Comparison of ENCODE assay signal across 32 mouse cellular contexts in the genomic region with DNA sequence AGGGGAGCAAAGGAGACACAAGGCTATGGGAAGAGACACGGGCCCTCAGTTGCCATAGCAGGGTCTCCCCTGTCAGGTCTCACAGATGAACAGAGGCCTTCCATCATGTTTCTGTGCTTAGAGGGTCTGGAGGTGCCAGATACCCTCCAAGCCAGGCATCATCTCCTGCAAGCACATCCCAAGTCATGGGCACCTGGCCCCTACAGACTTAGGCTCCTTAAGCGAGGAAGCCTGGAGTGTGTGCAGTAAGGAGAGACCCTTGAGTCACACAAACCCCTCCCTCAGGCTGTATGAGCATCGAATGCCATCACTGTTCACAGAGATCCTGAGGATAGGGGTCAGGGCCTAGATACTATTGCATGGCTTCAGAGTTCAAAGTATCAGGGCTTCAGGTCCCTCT. TPM values are rescaled to one million over a fixed set of nuclear protein-coding genes. Genes with fewer than 3 reads are reported as not detected.
"Had no signal": no experiment of that assay in that cellular context is flagged by ENCODE, and none has a peak within 500 bp of the region (broad histone marks: within the 10 kb centered on the region; RNA-seq: fewer than 3 reads in every experiment).

No protein-coding gene starts in this region.

- H3K27ac ChIP-seq: embryonic facial prominence, embryonic 10.5 days; embryonic facial prominence, embryonic 12.5 days; embryonic facial prominence, embryonic 13.5 days; embryonic facial prominence, embryonic 15.5 days; forebrain, embryonic 10.5 days; forebrain, embryonic 12.5 days; forebrain, embryonic 13.5 days; forebrain, embryonic 15.5 days; gastrocnemius, adult 2 months; heart, adult 2 months; heart, embryonic 10.5 days had no signal

- H3K9ac ChIP-seq: embryonic facial prominence, embryonic 12.5 days; embryonic facial prominence, embryonic 13.5 days; embryonic facial prominence, embryonic 15.5 days; forebrain, embryonic 12.5 days; forebrain, embryonic 13.5 days; forebrain, embryonic 15.5 days; forebrain, postnatal 0 days had no signal

- ATAC-seq: forebrain, embryonic 13.5 days; forebrain, embryonic 14.5 days; forebrain, embryonic 15.5 days; forebrain, embryonic 16.5 days; forebrain, postnatal 0 days had no signal

- H3K4me2 ChIP-seq: embryonic facial prominence, embryonic 12.5 days; embryonic facial prominence, embryonic 13.5 days; embryonic facial prominence, embryonic 15.5 days; forebrain, embryonic 12.5 days; forebrain, embryonic 13.5 days; forebrain, embryonic 15.5 days had no signal

- H3K36me3 ChIP-seq: embryonic facial prominence, embryonic 10.5 days; embryonic facial prominence, embryonic 12.5 days; embryonic facial prominence, embryonic 13.5 days; embryonic facial prominence, embryonic 15.5 days; forebrain, embryonic 10.5 days; forebrain, embryonic 12.5 days; forebrain, embryonic 15.5 days; heart, embryonic 10.5 days had no signal

- H3K4me1 ChIP-seq: forebrain, embryonic 12.5 days; forebrain, embryonic 13.5 days; forebrain, embryonic 15.5 days had no signal

- H3K27me3 ChIP-seq: embryonic facial prominence, embryonic 12.5 days; embryonic facial prominence, embryonic 13.5 days; embryonic facial prominence, embryonic 15.5 days; forebrain, embryonic 12.5 days; forebrain, embryonic 13.5 days; forebrain, embryonic 15.5 days had no signal

- DNase-seq: cerebellum, adult 8-10 months; cerebellum, adult 9-10 months; cerebellum, adult 9-11 months; cerebellum, postnatal 14 days; cerebellum, postnatal 25 days; cerebellum, postnatal 36 days; embryo, embryonic 11 days; forebrain, postnatal 0 days; gastrocnemius, adult 2 months; gastrocnemius, postnatal 10 days; gastrocnemius, postnatal 14 days; gastrocnemius, postnatal 25 days; gastrocnemius, postnatal 36 days; heart, adult 18-20 months; heart, adult 2 months had no signal

- H3K9me3 ChIP-seq: embryonic facial prominence, embryonic 10.5 days; embryonic facial prominence, embryonic 12.5 days; embryonic facial prominence, embryonic 13.5 days; embryonic facial prominence, embryonic 15.5 days; forebrain, embryonic 10.5 days; forebrain, embryonic 12.5 days; forebrain, embryonic 13.5 days; forebrain, embryonic 15.5 days; heart, embryonic 10.5 days had no signal

- H3K4me3 ChIP-seq: embryonic facial prominence, embryonic 10.5 days; embryonic facial prominence, embryonic 12.5 days; embryonic facial prominence, embryonic 13.5 days; embryonic facial prominence, embryonic 15.5 days; erythroblast, embryonic 14.5 days; forebrain, embryonic 10.5 days; forebrain, embryonic 12.5 days; forebrain, embryonic 13.5 days; forebrain, embryonic 15.5 days; gastrocnemius, adult 2 months; heart, adult 2 months; heart, embryonic 10.5 days had no signal

RNA-seq across cellular contexts. Expression of gene Sncg, which starts 3.7 kb away (rescaled TPM):
- polyA plus RNA-seq: erythroblast, embryonic 14.5 days had no signal

RNA-seq across cellular contexts. Expression of gene Mmrn2, which starts 4.3 kb away (rescaled TPM):
- polyA plus RNA-seq: erythroblast, embryonic 14.5 days had no signal

RNA-seq across cellular contexts. Expression of gene Fam25c, which starts 15.7 kb away (rescaled TPM):
- polyA plus RNA-seq: cortical plate, adult 2 months; embryonic facial prominence, embryonic 10.5 days; embryonic facial prominence, embryonic 11.5 days; embryonic facial prominence, embryonic 12.5 days; erythroblast, embryonic 14.5 days; forebrain, embryonic 10.5 days; forebrain, embryonic 11.5 days; forebrain, embryonic 12.5 days; forebrain, embryonic 13.5 days; forebrain, embryonic 14.5 days; forebrain, embryonic 15.5 days; forebrain, embryonic 16.5 days; forebrain, postnatal 0 days; frontal cortex, adult 2 months; gonadal fat pad, adult 2 months; heart, adult 2 months; heart, embryonic 10.5 days had no signal
